Comparison of ENCODE assay signal across 8 mouse cellular contexts in the genomic region with DNA sequence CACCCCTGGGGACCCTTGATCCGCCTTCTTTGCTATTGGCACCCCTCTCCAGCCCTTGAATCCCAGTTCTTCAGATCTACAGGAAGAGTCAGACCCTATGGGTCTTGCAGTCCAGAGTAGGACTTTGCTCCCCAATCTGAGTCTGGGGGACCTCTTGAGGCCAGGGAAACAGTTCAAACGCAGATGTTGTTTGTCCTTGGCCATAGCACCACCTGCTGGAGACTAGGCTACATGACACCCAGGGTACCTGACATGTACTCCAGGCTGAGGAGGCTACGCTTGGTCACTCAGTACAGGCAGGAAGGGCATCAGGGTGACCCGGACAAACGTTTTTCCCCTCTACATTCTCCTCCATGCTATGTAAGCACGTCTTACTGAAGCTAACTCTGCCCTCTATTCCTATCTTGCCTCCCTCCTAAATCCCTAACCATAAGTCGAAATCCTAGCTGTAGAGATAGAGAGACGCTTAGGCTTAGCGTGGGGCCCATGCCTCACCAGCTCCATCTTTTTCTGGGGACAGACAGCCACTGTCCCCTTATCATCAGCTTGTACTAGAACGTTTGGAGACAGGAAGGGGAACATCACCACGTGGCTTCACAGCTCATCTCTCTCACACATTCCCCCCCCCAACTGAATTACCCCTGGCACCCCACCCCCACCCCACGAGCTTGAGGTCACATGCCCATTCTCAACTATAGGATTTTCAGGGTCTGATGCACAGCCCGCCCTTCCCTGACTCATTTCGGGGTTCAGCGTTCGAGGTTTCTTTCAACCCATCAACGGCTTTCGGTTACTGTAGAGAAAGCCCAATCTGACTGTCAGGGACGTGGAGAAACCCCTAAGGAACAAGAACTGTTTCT. TPM values are rescaled to one million over a fixed set of nuclear protein-coding genes. Genes with fewer than 3 reads are reported as not detected.
A peak's percentile ranks its signal among the peaks of the same experiment; 100 is the strongest.
DNase-seq lines count a peak whose midpoint lies in the region; ATAC-seq and TF ChIP-seq lines count a peak whose summit lies in the region.

No protein-coding gene starts in this region.

- 53% methylated on average over 19 of the region's 19 CpGs for whole genome bisulfite sequencing in hindbrain, postnatal 0 days

- no peaks in the 10 kb centered on the region for H3K9me3 ChIP-seq in hindbrain, postnatal 0 days (ENCODE audit: low read length)

- no peak for ATAC-seq in cerebellum, adult (ENCODE audit: insufficient number of reproducible peaks, low FRiP score, low TSS enrichment)
- ATAC-seq in hindbrain, postnatal 0 days, result peak; percentile 59; the same call in 1 of the 2 replicates
- ATAC-seq in megakaryocyte-erythroid progenitor cell, adult 5-6 weeks (replicated peaks; ENCODE audit: low FRiP score, low TSS enrichment, poor library complexity, severe bottlenecking), result peak; percentile 72

- intact Hi-C loops in left cerebral cortex, adult 2 months (cut with DNase I), result loop anchor here (1.0 to 5.0 kb wide), 4 partner anchors 111 to 293 kb away; no protein-coding TSS in a partner anchor

- no peaks in the 10 kb centered on the region for H3K36me3 ChIP-seq in hindbrain, postnatal 0 days (ENCODE audit: insufficient read depth, low read length)

- no peak overlapping the region for H3K27ac ChIP-seq in hindbrain, postnatal 0 days
- H3K27ac ChIP-seq in left cerebral cortex, adult 2 months, result no peak overlapping the region

- peaks cover 7% of the 10 kb centered on the region; the same call in 1 of the 2 replicates for H3K4me1 ChIP-seq in hindbrain, postnatal 0 days (ENCODE audit: insufficient read depth, low read length)

- H3K4me3 ChIP-seq in hindbrain, postnatal 0 days (ENCODE audit: low read length), result no peak overlapping the region
- no peak overlapping the region for H3K4me3 ChIP-seq in left cerebral cortex, adult 2 months

- H3K27me3 ChIP-seq in hindbrain, postnatal 0 days (ENCODE audit: insufficient read depth, low read length), result no peaks in the 10 kb centered on the region

- no peak overlapping the region for H3K9ac ChIP-seq in hindbrain, postnatal 0 days (replicated peaks; ENCODE audit: low read length)

- peak; percentile 20 for DNase-seq in cerebellum, adult 11 months
- peak; percentile 88 to 91 for DNase-seq in cerebellum, postnatal 14 days
- DNase-seq in gastrocnemius, adult 18-20 months (ENCODE audit: low spot score), result peak; percentile 78
- peak; percentile 90 for DNase-seq in hindbrain, postnatal 0 days (ENCODE audit: low spot score)
- DNase-seq in left cerebral cortex, adult 2 months (ENCODE audit: extremely low spot score in 1 of 2, low spot score in 2 of 2), result peak; percentile 71 to 80
- peak; percentile 70 for DNase-seq in skeletal muscle tissue, adult 2 months (ENCODE audit: low read depth, low spot score)

- no peak overlapping the region for H3K4me2 ChIP-seq in hindbrain, postnatal 0 days (ENCODE audit: low read depth, low read length)

- peak; percentile 99 for TF ChIP-seq CTCF in hindbrain, postnatal 0 days (IDR thresholded peaks at IDR 0.05; ENCODE audit: low read depth)
- TF ChIP-seq CTCF in left cerebral cortex, adult 2 months (IDR thresholded peaks at IDR 0.05), result peak; percentile 92

RNA-seq across cellular contexts. Expression of gene Ccr7, which starts 4.7 kb away (rescaled TPM):
- total RNA-seq in gastrocnemius, adult 18-20 months (2021), result not detected
- 0.40 TPM in 1 of 2 replicates, not detected in the other for total RNA-seq in hindbrain, postnatal 0 days (2014; rRNA removed)
- not detected in 2 replicates for polyA plus RNA-seq in hindbrain, postnatal 0 days (2015; fragmentation: Nextera tagmentation; extraction: Ambion mirVana)
- not detected for total RNA-seq in left cerebral cortex, adult 2 months (2021)
- 0.47 TPM in 1 of 2 replicates, not detected in the other for total RNA-seq in megakaryocyte-erythroid progenitor cell, adult 5-6 weeks (2014; fragmentation: Nextera tagmentation)
- total RNA-seq in megakaryocyte-erythroid progenitor cell, adult 5-6 weeks (2017), result not detected in 2 replicates

Comparison
In these comparisons a context has a peak if more than half of its experiments do, and no peak if none do; other contexts are left out.
1. DNase-seq: peak in every context shown above with its lines; median percentile 90 in hindbrain, postnatal 0 days; 90 in cerebellum, postnatal 14 days; 78 in gastrocnemius, adult 18-20 months; 76 in left cerebral cortex, adult 2 months; 70 in skeletal muscle tissue, adult 2 months; 20 in cerebellum, adult 11 months.